Mouse (Mus musculus) C2C12 (cell line): ENCODE measurements around the gene A630023A22Rik.

Source experiments
- CEBPB ChIP-seq: IDR thresholded peaks from one replicate; pipeline ENCODE4 v1.6.1; 2011; ENCODE audit warnings: low read depth, mild to moderate bottlenecking, control low read depth, moderate library complexity
- CTCF ChIP-seq: IDR thresholded peaks from one replicate; pipeline ENCODE4 v1.5.1; 2011; ENCODE audit not compliant: control insufficient read depth, insufficient read depth, insufficient read length
- FOSL1 ChIP-seq: IDR thresholded peaks from one replicate; pipeline ENCODE4 v1.8.0; 2011; ENCODE audit warnings: mild to moderate bottlenecking, low read length; ENCODE audit not compliant: poor library complexity, insufficient read depth, severe bottlenecking
- MAX ChIP-seq: IDR thresholded peaks from one replicate; pipeline ENCODE4 v1.6.1; 2011; ENCODE audit warnings: mild to moderate bottlenecking, control low read depth
- MYOD1 ChIP-seq: IDR thresholded peaks from one replicate; pipeline ENCODE4 v1.6.1; 2011; ENCODE audit warnings: low read depth; ENCODE audit not compliant: control insufficient read depth, insufficient read length
- MYOG ChIP-seq: IDR thresholded peaks from one replicate; pipeline ENCODE4 v1.6.1; 2011; ENCODE audit not compliant: control insufficient read depth, insufficient read length; ENCODE audit errors: extremely low read depth
- USF1 ChIP-seq: IDR thresholded peaks from one replicate; pipeline ENCODE4 v1.6.1; 2011; ENCODE audit warnings: low read depth, mild to moderate bottlenecking, control low read depth, moderate library complexity

DNA sequence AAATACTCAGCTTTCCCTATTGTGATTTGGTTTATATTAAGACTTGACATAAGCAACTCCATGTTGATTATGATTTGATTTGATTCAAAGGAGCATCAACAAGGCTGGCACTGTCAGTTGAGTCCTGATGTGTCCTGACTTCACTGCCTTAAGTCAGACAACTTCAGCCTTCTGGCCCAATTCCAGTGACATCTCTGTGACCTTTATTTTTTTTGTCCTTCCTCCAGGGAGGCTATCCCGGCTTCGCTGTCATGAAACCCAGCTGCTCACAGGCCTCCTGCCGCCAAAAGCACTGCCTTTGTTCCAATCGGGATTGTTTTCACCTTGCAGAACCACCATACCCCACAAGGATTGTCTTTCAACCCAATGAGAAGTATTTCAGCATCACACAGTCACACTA lies 27.2 kb downstream of the A630023A22Rik start:
- TF ChIP-seq CTCF (no peak), USF1 (no peak), MAX (no peak), MYOD1 (no peak), CEBPB (no peak), FOSL1 (no peak), MYOG (no peak)
